Mouse (Mus musculus): ENCODE results near the gene Oxgr1. TPM values are rescaled to one million over a fixed set of nuclear protein-coding genes. Genes with fewer than 3 reads are reported as not detected.

Oxgr1 gene
- total and polyA plus RNA-seq, 3 experiments, result not detected

DNA sequence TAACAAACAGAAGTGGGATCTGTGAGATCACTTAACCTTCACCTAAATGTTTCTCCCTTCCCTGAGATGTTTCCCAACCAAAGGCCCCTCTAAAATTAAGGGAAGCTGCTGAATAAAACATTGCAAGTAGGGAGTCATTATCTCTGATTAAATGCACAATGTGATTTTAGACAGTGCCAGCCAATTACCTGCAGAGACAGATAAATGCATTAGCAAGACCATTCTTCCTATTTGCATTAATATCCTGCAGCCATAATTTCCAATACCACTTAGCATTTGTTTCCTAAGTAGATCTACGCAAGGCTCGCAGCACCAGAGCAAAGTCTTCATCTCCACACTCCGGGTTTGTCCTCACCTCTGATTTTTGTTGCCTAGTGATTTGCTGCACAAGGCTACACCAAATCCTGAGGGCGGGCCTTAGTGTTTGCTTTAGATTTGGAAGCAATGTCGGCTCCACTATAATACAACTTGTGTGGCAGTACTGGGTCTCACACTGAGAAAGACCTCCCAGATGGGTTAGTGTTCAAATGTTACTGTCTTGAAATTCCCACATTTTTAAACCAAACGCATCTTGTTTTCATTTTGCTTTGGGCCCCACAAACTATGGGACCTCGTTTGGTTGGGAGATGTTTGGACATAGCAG, 46.9 kb upstream of the Oxgr1 start (continued):
- TF ChIP-seq TCF12 (IDR thresholded peaks at IDR 0.05; ENCODE audit: low read depth, low read length) (no peak), HCFC1 (IDR thresholded peaks at IDR 0.05; ENCODE audit: low read depth, low read length) (no peak)

GRCm38 (mm10) chr14:120084084-120084667, 41.9 kb upstream of the Oxgr1 start:
- Histone ChIP-seq H3K9ac (ENCODE audit: control insufficient read depth, low read depth, low read length, poor library complexity, severe bottlenecking) (no peak overlapping the region), H3K4me1 (ENCODE audit: control insufficient read depth in 1 of 2, insufficient read depth in 2 of 2, low read length in 2 of 2) (no peaks in the 10 kb centered on the region), H3K9me3 (replicated peaks; ENCODE audit: insufficient read depth, low read length) (no peaks in the 10 kb centered on the region), H3K4me3 (ENCODE audit: control insufficient read depth in 1 of 2, insufficient read depth in 1 of 2, low read depth in 2 of 2, low read length in 2 of 2) (no peak overlapping the region), H3K36me3 (ENCODE audit: control insufficient read depth in 1 of 2, insufficient read depth in 2 of 2, low read length in 2 of 2) (no peaks in the 10 kb centered on the region), H3K27ac (ENCODE audit: control insufficient read depth, low read depth, low read length) (no peak overlapping the region), H3K27me3 (ENCODE audit: control insufficient read depth in 1 of 2, insufficient read depth in 2 of 2, low read length in 2 of 2) (no peaks in the 10 kb centered on the region), H3K79me2 (ENCODE audit: control insufficient read depth, insufficient read depth, low read length, poor library complexity) (no peaks in the 10 kb centered on the region)
- DNase-seq (ENCODE audit: low read depth, low spot score), result no peak
- no peak for TF ChIP-seq ZC3H11A (IDR thresholded peaks at IDR 0.05; ENCODE audit: low read depth, low read length)
- TF ChIP-seq CHD1 (IDR thresholded peaks at IDR 0.05; ENCODE audit: low read depth, low read length), result no peak
- TF ChIP-seq E2F4 (IDR thresholded peaks at IDR 0.05; ENCODE audit: borderline replicate concordance, low read depth, low read length), result no peak
- TF ChIP-seq TAL1 (IDR thresholded peaks at IDR 0.05; ENCODE audit: low read length), result no peak

- no peaks in the 10 kb centered on the region for H3K27me3 ChIP-seq (ENCODE audit: control insufficient read depth in 1 of 2, insufficient read depth in 2 of 2, low read length in 2 of 2)
- H3K9me3 ChIP-seq (replicated peaks; ENCODE audit: insufficient read depth, low read length), result no peaks in the 10 kb centered on the region
- no peaks in the 10 kb centered on the region for H3K4me1 ChIP-seq (ENCODE audit: control insufficient read depth in 1 of 2, insufficient read depth in 2 of 2, low read length in 2 of 2)
- no peak overlapping the region for H3K4me3 ChIP-seq (ENCODE audit: control insufficient read depth in 1 of 2, insufficient read depth in 1 of 2, low read depth in 2 of 2, low read length in 2 of 2)
- no peaks in the 10 kb centered on the region for H3K36me3 ChIP-seq (ENCODE audit: control insufficient read depth in 1 of 2, insufficient read depth in 2 of 2, low read length in 2 of 2)
- no peak overlapping the region for H3K9ac ChIP-seq (ENCODE audit: control insufficient read depth, low read depth, low read length, poor library complexity, severe bottlenecking)
- TF ChIP-seq ZC3H11A (IDR thresholded peaks at IDR 0.05; ENCODE audit: low read depth, low read length) (peak; percentile 24; the same call in 1 of the 2 replicates), MAX (IDR thresholded peaks at IDR 0.05; ENCODE audit: low read length) (no peak), SMC3 (IDR thresholded peaks at IDR 0.05; ENCODE audit: low read depth, low read length) (peak; percentile 48), RAD21 (IDR thresholded peaks at IDR 0.05; ENCODE audit: low read depth, low read length) (peak; percentile 51), CTCF (IDR thresholded peaks at IDR 0.05 in 2 of 3, conservative IDR thresholded peaks at IDR 0.05 in 1 of 3; ENCODE audit: control insufficient read depth in 1 of 3, insufficient read depth in 1 of 3, low read depth in 2 of 3, low read length in 3 of 3, poor library complexity in 1 of 3, severe bottlenecking in 1 of 3) (peak in 1 of 3 experiments; percentile 39; a peak in 2 of 6 replicates), NELFE (IDR thresholded peaks at IDR 0.05; ENCODE audit: low read depth, low read length) (no peak), EP300 (IDR thresholded peaks at IDR 0.05; ENCODE audit: low read depth in 1 of 2, low read length in 2 of 2) (no peak)
- no peaks in the 10 kb centered on the region for H3K79me2 ChIP-seq (ENCODE audit: control insufficient read depth, insufficient read depth, low read length, poor library complexity)
- no peak overlapping the region for H3K27ac ChIP-seq (ENCODE audit: control insufficient read depth, low read depth, low read length)
- peak; percentile 7 for DNase-seq (ENCODE audit: low read depth, low spot score)
These were observed 34.0 kb upstream of the Oxgr1 start for GRCm38 (mm10) chr14:120076192-120076591.

Data from MEL (cell line).